Mouse (Mus musculus) naive thymus-derived CD4-positive, alpha-beta T cell, adult 2 months (primary cell): ENCODE results near the gene Tmem168.

Experiments
- DNase-seq: peaks from one replicate; pipeline ENCODE4 v3.0.0-alpha.2; 2011; ENCODE audit warnings: low read depth

Gene Tmem168

DNA sequence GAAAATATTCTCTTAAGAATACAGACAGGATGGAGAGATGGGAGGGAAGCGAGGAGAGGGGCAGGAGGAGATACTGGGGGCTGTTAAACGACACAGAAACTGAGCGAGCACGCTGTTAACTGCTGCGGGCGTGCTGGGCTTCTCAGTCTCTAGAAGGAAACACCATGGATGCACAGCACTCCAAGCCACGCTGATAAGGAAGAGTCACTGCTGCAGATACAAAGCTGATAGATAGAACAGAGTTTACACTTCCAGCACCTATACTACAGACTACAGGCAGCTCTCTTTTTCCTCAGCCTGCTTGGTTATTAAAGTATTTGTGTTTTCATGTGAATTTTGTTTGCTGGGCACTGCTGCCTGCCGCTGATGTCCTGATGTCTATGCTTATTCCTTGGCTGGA, 21.7 kb downstream of the Tmem168 start:
- DNase-seq, result no peak

DNA sequence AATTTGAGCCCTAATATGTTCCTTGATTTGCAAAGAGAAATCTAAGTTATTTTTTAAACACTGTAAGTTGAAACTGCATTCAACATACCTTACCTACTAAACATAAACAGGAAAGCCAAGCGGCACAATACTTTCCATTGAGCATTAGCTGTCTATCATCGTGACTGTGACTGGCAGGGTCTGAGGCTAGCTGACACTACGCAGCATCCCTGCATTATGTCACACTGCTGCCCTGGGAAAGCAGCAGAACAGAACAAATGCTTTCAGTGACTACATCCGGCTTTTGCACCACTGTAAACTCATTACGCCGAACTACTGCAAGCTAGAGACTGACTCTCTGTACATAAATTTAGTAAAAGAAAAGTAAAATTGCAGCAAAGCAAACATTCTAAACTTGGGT, 23.1 kb downstream of the Tmem168 start:
- DNase-seq, result no peak

DNA sequence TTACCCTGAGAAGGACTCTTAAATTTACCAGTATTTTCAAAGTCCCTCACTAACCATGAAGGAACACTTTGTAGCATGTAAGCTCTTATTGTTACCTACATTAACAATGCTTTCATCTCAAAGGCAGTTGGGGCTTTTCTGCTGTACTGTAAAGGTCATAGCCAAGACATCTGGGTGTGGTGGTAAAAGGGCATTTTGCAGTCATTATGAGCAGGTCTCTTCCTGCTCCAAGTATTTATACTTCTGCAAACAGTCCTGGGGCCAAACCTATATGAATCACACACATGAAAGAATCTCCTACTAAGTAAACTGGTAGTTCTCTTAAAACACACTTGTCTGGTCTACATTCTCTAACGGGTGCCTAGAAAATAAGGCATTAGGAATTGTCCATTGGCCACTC, 25.8 kb downstream of the Tmem168 start:
- no peak for DNase-seq

DNA sequence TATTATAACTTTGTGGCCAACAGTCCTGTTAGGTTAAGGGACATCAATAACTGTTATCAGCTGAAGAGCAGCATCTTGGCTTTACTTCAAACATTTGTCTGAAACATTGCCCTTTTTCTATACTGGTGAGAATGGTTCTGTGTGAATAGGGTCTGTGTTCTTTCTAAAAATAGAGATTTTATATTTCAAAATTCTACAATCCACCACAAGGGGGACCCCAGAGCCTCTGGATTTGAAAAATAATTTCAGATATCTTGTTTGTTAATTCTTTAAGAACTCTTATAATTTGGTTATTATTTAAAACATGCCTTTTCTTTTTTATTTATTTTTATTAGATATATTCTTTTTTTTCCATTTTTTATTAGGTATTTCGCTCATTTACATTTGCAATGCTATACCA, 42.2 kb downstream of the Tmem168 start:
- DNase-seq, result peak; percentile 31

DNA sequence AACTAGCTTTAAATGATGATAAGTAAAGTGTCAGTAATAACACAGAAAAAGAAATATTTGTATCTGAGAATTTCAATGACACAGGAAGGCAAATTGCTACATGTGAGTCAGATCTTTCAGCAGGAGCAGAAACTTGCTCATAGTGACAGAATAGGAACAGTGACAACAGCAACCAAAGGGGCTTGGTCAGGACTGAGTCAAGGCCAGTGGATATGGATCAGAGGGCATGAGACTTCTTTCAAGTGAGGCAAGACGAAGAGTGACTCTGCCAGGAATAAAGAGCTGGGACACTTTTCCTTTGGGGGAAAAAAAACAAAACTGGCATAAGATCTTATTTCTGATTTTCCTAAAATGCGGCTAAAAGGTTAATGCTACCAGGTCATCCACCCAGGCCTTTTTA, 52.6 kb downstream of the Tmem168 start:
- no peak for DNase-seq

DNA sequence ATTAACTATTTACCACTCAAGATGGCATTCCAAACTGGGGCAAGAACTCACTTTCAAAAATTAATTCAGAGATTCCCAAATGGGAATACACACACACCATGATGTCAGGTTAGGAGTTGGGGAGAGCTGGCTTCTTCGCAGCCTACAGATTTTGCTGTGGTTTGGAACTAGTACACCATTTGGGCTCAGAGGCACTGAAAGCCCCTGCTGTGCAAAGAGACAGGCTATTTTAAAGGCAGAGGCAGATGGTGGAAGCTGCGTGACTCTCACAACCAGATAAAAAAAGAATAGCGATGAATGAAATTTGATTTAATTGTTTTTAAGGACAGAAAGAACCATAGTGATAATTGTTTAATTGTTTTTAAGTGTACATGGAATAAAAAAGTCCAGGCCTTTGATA, 66.1 kb downstream of the Tmem168 start:
- DNase-seq, result no peak

DNA sequence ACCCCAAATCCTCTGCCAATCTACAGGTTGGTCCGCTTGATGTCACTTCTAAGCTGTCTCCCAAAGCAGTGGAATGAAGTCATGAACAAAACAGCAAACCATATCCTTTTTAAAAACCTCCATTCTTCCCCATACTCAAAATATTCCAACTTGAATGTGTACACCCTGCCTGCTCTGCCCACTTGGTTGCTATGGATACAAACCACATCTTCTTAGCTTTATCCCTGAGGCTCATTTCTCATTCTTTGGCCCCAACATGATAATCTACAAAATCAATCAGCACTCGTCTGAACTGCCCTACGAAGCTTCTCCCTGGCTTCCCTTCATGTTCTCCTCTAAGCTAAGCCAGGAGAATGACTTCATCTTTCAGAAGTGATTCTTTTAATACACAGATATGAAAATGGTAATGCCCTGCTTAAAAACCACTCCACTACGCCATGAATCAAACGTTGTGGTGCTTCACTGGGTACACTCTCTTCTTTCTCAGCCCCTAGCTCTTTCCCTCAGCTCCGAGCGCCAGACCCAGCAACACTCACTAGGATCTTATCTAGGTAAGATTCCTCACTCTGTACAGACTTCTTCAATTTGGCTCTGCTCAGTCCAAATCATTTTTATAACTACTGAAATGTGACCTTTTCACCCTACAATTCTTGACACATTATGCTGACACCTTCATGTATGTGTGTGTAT, 70.5 kb downstream of the Tmem168 start:
- no peak for DNase-seq
